Mouse (Mus musculus) left cerebral cortex, postnatal 36 days (tissue): ENCODE measurements around the gene Lrp6. TPM values are rescaled to one million over a fixed set of nuclear protein-coding genes. Genes with fewer than 3 reads are reported as not detected.
A peak's percentile ranks its signal among the peaks of the same experiment; 100 is the strongest.

Experiments
- DNase-seq, 2 experiments: peaks; one replicate each; pipeline ENCODE4 v3.0.0; 2021 to 2022; ENCODE audit warnings: low spot score in 2 of 2, mixed read lengths in 1 of 2
- intact Hi-C: fragments of 180-260 bp; cut with DNase I; formaldehyde crosslinking; loops from one replicate; pipeline ENCODE4 v1.15.1; 2025
- total RNA-seq, 2 experiments: library from RNA; stranded (reverse); gene quantifications; 2 replicates each; pipeline ENCODE4 v1.2.3; 2021

The Lrp6 gene
- total RNA-seq, 2 experiments from 2014 or later: 40.6 to 45.0 TPM

DNA sequence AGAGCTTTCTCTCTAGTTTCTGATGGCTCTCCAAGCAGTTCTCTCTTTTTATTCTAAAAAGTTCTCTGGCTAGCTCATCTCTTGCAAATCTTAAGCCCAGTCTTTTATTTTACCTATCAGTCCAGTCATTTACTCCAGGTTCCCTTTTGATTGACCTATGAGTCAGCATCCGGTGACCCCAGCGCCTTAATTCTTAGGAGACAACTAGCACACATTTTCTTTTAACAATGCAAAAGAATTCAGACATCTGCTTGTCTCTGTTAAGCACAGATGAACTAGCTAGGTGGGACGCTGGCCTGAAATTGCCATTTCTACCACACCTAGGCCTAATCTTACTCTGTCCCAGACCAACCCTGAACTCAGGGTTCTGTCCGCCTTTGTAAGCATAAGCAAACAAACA, 12.7 kb upstream of the Lrp6 start:
- intact Hi-C loops: no loop called here
- no peak for DNase-seq

DNA sequence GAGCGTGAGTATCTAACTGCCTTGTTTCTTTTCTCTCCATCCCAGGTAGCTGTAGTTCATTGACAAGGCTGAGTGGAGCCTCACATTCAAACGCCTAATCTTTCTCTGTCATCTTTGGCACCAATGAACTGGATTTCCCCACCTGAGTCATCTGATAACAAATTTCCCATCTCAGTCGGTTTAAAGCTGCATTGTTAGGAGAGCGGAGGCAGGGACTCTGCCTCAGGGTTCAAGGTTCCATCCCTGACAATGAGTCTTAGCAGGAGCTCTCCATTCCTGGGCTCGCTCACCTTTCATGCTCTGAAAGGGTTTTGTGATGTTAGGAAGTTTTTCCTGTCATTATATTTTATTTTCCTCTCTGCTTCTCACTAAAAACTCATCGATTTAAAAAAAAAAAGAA, 11.3 kb upstream of the Lrp6 start:
- DNase-seq: no peak
- intact Hi-C loops: no loop called here

DNA sequence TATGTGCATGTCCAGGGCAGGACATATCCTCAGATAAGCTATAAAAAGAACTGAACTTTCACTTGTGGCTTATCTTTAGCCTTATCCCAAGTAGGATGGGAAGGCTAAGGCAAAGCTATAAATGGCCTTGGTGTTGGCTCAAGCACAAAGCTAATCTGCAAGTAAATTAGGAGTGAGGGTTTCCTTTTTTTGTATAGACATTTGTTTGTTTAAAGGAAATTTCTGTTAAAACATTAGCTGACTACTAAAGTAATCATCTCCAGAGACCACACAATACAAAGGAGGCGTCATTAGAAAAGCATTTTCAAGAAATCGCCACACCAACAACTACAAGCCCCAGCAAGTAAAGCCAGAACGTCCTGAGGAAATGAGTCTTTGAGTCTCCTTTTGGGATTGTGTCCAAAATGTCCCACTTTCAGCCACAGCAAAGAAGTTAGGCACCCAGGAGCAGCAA, 8.6 kb upstream of the Lrp6 start:
- intact Hi-C loops: no loop called here
- no peak for DNase-seq

DNA sequence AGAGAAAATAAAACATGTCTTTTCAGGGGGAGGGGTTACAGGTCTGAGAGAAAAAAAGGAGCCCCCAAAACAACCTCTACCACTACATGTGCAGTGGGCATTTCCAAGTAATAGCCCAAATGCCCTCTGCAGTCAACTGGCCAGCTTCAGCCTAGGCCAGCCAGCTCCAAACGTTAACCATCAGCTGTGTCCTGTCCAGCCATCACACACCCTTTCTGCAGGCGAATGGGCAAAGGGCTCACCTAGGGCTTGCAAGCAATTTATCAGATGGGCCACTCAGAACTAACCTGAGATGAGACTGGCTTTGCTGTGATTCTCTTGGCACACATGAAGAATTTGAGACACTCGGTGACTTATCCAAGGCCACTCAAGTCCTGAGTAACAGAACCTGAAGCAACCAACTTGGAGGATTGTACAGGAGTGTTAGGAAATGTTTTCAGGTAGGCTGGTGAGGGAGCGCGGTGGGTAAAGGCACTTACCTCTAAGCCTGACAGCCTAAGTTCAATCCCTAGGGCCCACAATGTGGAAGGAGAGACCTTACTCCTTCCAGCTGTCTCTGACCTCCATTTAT, 1.3 kb upstream of the Lrp6 start:
- intact Hi-C loops: loop anchor here (5.0 kb wide), 1 partner anchor 116 kb away; no protein-coding TSS in a partner anchor
- DNase-seq: no peak

DNA sequence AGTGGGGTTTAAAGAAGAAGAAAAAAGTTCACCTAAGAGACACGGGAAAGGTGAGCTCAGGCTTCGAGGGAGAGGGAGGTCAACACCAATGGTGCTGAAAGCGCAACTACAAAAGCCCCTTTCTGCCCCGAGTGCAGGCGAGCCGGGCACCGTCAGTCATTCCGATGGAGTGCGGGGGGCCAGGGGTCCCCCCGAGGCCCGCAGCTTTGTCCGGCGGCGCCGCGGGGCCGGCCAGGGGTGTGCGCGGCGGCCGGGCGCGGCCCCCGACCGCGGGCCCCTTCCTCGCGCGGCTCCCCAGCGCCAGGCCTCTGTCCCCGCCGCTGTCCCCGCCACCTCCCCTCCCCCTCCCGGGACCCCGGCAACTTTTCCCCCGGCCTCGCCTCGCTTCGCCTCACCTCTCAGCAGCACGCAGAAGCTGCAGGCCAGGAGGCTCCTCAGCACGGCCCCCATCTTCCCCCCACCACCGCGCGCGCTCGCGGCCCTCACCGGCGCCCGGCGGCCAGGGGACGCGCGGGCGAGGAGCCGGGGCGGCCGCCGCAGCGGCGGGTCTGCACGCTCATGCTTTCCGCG, 432 bp downstream of the Lrp6 start:
- no peak for DNase-seq
- intact Hi-C loops: loop anchor here (5.0 kb wide), 1 partner anchor 114 kb away; no protein-coding TSS in a partner anchor

DNA sequence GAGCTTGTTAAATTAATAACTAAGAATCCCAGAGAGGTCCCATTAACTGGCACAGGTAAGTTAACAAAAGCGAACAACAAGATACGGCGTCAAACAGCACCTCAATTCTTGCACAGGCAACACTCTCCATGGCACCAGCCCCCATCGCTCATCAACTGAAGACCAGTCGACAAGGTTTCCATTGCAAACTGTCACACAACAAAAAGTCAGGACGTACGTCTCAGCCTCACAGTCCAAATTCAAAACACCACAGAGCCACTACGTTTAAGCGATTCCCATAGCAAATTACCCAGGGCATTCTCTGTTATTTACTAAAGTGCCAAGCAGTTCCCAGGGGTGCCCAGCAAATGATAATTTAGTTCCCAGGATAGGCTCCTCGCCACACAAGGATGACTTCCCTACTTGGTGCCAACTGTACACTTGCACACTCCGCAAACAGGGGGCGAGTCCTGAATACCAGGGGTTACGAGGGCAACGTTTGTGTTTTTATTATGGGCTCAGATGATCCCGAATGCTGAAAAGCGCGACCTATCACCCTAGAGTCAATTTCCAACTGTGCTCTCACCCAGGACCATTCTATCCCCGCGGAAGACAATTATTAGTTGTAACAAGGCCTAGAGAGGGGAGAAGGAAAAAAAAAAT, 1.0 kb downstream of the Lrp6 start:
- peak in 1 of 2 experiments; percentile 15 for DNase-seq
- intact Hi-C loops: loop anchor here (5.0 kb wide), 1 partner anchor 113 kb away; no protein-coding TSS in a partner anchor

DNA sequence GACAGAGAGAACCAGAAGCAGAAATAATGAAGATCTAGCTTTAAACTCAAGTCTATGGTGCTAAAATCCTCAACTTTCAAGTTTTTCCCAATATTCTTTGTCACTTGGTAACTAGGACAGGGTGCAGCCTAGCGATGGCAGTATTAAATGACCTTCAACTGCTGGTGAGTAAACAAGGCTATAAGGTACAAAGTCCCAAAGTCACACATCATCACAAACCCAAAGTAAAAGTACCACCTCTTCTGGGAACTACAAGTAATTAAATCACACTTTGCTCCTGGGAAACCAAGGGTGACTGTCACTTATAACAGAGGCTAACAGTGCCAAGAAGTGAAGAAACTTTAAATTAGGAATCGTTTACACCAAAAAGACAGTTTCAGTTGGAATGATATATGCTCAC, 2.2 kb downstream of the Lrp6 start:
- DNase-seq: no peak
- intact Hi-C loops: no loop called here

DNA sequence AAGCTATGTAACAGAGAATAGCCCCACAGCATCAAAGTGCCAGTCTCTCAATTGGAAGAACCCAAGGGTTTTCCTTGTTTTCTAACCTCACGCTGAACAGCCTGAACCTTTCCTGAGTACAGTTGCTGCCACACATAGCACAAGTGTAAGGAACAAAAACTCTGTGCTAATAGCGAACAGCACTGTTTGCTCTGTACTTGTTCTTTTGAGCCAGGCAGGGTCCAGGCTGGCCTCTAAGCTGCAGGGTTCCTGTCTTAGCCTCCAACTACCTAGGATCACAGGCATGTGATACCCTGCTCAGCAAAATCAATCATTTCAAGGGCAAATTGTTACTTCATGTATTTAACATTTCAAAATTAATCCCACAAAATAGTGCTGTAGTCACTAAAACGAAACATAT, 7.1 kb downstream of the Lrp6 start:
- intact Hi-C loops: no loop called here
- no peak for DNase-seq

DNA sequence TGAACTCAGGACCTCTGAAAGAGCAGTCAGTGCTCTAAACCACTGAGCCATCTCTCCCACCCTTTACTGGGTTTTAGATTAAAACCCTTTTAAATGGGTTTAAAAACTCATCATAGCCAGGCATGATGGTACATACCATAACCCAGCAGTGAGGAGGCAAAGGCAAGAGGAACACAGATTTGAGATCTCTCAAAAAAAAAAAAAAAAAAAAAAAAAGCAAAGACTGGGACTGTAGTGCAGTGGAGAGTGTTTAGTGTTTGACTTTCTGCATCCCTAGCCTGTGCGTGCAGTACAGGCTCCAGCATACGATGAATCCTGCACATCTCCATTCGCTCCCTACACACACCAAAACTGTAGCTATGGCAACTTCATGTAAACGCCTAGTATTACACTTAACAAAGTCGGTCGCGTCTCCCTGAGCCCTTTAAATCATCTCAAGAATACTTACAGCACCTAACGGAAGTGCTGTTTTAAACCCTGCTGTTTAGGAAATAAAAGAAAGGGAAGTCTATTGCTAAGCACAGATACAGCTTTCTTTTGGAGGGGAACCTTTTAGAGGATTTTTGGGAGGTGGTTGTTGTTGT, 8.1 kb downstream of the Lrp6 start:
- no peak for DNase-seq
- intact Hi-C loops: no loop called here

DNA sequence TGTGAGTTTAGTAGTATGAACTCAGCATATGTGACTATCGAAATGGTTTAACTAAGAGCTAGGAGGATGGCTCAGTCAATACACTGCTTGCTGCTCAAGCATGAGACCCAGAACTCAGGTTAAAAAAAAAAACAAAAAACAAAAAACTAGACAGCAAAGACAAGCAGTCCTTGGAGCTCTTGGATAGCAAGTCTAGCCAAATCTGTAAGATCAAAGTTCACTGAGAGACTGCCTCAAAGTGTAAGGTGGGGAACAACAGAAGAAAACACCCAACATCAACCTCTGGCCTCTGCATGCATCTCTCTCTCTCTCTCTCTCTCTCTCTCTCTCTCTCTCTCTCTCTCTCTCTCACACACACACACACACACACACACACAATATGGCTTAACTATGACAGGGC, 9.7 kb downstream of the Lrp6 start:
- intact Hi-C loops: no loop called here

DNA sequence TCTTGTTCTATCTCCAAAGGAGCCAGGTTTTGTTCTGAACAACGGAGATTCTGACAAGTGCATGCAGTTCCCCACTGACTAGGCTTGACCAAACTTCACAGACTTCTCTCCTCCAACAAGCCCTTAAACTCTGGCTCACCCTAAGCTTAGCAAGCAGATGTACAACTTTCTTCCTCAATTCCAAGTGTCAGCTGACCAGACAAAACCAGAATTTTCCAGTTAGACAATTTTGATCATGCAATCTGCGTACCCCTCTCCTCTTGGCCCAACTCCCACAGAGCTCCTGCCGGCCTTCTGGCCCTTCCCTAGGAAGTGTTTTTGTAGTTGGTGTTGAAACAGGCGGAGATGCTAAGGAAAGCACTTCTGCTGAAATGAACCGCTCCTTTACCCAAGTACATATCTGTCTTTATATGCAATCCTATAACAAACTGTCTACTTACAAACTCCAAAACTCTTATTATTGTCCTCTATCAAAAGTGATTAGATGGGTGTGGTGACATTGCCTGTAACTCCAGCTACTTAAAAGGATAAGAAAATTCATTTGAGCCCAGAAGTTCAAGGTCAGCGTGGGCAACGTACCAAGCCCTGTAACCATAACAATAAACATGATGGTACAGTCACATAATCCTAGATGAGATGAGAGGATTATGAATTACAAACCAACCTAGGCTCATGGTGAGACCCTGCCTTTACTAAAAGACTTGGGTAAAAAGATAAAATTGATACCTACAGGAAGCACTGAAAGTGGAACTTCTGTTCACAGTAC, 10.4 kb downstream of the Lrp6 start:
- intact Hi-C loops: no loop called here
- DNase-seq: no peak

More for the DNA sequence above, 9.7 kb downstream of the Lrp6 start:
- no peak for DNase-seq

DNA sequence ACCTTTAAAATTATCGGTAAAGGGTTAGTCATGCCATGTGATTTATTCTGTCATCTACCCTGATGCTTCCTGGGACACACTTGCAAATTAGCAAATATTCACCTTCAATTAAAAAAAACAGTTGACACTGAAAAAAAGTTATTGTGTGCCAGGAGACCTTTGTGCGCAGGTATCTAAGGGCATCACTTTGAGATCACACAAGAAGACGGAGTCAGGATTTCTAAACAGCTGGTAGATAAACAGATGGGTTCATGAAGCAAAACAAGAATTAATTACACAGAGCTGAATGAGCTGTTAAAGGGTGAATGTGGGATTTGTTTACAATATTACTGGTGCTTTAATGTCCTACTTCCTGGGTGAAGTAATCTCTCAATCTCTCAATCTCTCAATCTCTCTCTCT, 11.6 kb downstream of the Lrp6 start:
- intact Hi-C loops: no loop called here

DNA sequence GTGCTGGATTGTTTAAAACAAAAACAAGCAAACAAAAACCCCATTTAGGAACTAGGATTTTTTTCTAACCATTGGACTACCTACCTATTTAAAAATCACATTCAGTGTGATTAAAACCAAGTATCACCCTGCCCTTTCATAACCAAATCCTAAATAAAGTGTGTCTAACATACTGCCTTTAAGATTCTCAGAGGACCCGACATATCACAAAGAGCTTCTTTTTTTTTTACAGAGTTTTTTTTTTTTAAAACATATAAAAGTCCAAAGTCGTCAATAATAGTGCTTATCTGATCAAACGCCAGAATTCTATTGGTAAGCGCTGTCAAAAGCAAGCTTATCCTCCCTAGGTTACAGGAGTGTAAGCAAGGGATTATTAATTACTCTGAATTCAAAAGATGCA, 12.5 kb downstream of the Lrp6 start:
- DNase-seq: no peak
- intact Hi-C loops: no loop called here

More for the DNA sequence above, 11.6 kb downstream of the Lrp6 start:
- no peak for DNase-seq

DNA sequence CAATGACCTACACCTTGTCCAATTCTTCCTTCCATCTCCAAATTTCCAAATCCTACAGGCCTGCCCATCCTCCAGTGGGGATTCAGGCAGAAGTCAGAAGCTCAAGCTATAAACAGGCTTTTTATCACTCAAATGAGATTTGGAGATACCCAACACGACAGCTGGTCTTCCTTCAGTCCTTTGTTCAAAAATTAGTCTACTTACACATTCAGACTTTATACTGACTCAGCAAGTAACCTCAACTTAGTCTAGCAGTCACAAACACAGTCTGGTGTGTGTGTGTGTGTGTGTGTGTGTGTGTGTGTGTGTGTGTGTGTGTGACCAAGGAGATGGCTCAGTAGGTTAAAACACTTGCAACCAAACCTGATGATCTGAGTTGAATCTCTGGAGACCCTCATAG, 15.8 kb downstream of the Lrp6 start:
- no peak for DNase-seq
- intact Hi-C loops: no loop called here

DNA sequence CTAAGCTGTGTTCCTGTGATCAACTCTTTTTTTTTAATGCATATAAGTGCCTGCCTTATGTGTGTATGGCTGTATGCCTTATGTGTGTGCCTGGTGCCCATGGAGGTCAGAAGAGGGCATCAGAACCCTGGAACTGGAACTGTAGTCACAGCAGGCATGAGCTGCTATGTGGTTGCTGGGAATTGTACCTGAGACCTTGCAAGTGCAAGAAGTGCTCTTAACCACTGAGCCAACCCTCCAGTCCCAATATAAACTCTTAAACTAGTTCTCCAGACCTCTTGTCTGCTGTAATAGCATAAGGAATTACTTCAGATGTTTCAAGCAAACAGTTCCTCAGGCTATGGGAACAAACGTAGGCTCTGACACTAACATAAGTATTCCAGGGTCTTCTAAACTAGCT, 16.4 kb downstream of the Lrp6 start:
- intact Hi-C loops: no loop called here
- no peak for DNase-seq

DNA sequence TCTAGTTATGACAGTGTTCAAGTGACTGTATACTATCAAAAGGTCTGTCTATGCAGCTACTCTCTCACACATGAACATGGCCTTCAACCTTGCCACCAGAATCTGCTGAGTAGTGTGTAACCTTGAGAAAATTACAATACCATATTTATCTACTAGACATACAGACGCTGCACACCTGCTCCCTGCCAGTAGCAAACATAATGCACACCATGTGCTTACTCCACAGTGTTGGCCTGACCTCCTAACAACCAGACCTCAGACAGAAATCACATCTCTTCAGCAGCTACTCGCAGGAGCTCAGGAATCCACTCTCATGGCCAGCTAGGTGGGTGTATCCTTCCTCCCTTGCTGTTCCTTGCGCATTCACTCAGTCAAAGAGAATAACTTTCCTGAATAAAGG, 21.9 kb downstream of the Lrp6 start:
- DNase-seq: no peak
- intact Hi-C loops: no loop called here

DNA sequence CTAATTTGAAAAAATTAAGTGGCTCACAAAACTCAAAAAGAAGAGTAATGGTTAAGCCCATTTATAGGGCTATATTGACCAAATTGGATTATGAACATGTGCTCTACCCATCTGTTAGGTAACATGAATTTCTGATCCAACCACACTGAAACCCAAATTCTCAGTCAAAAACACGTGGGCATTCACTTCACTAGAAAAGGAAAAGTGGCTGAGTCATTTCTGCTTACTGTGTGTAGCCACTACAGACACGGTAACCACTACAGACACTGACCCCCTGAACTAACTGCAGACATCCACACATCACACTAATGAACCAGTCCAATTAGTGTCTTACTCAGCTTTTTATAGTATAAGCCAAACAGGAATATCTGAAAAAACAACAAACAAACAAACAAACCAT, 22.7 kb downstream of the Lrp6 start:
- intact Hi-C loops: no loop called here

DNA sequence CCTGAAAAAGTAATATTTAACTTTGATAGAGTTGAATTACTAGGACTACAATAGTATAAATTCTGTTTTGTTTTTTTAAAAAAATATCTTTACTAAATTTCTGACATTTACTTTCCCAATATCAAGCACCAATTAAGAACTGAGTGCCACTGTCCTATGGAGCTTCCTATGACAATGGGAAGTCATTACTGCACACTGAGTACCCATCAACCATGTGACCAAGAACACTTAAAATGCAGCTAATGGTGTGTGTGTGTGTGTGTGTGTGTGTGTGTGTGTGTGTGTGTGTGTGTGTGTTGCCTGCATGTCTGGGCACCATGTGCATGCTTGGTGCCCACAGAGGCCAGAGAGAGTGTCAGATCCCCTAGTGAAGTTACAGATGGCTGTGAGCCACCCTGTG, 23.2 kb downstream of the Lrp6 start:
- DNase-seq: no peak

More for the DNA sequence above, 22.7 kb downstream of the Lrp6 start:
- no peak for DNase-seq

DNA sequence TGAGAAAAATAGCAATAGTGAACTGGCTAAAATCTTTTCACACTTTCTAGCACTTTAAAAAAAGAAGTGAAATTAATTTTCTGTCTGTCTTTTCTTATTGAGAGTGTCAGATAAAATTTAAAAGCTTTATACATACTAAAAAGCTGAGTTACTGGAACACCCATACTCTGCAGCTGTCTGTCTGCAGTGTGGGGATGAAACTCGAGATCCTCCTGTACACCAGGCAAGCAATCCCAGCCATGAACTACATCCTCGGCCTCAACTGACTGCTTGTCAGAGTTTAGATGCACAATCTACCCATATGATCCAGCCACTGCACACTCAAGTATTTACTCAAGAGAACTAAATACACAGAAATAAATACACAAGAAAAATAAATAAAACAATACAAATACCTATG, 24.4 kb downstream of the Lrp6 start:
- DNase-seq: no peak
- intact Hi-C loops: no loop called here

More for the DNA sequence above, 23.2 kb downstream of the Lrp6 start:
- intact Hi-C loops: no loop called here

DNA sequence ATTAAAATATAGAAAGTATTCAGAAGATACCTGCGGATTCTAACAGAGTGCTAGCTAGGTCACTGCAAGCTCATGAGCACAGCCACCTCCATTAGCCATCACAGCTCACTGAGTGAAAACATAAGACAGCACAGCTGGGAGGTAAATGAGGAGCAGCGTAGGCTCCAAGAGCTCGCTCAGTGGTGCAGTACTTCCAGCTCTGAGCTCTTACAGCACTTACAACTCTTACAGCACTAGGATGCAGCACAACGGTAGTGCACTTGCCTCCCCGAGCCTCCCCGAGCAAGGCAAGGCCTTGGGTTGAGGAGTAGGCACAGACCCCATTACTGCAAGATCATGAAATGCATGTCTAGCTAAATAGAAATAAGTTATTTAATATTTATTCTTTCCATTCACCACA, 26.6 kb downstream of the Lrp6 start:
- intact Hi-C loops: no loop called here
- no peak for DNase-seq
